Mouse (Mus musculus) gastrocnemius, postnatal 36 days (tissue): ENCODE measurements around the gene Tmem234. TPM values are rescaled to one million over a fixed set of nuclear protein-coding genes. Genes with fewer than 3 reads are reported as not detected.
"Not testable (repeated sequence)": the region's sequence is repeated elsewhere in the genome, so short reads cannot be mapped to it uniquely, and the experiment has no call there.

Experiments
- DNase-seq, 2 experiments: peaks; one replicate each; pipeline ENCODE4 v3.0.0; 2022
- intact Hi-C: fragments of 180-260 bp; cut with DNase I; formaldehyde crosslinking; loops from one replicate; pipeline ENCODE4 v1.15.1; 2025
- long read RNA-seq, 2 experiments: library from polyadenylated mRNA; stranded (forward); transcript quantifications; one replicate each; pipeline ENCODE4 v2.0.0; 2021
- total RNA-seq, 2 experiments: library from RNA; stranded (reverse); gene quantifications; 2 replicates each; pipeline ENCODE4 v1.2.3; 2021

Gene Tmem234
- total RNA-seq, result 10 to 100 TPM; 29.3 to 30.0 TPM
- long read RNA-seq, experiment 1, transcript Tmem234-210 (5 exons, 1,519 nt), result minor isoform, 14 of 58 reads
- long read RNA-seq, experiment 1, transcript Tmem234-201 (5 exons, 1,437 nt), result major isoform, 22 of 58 reads
- long read RNA-seq, experiment 1, partial matches to known transcripts, result 5 of 58 reads
- long read RNA-seq, experiment 1, other reads (novel, unspliced or antisense), result 7 of 58 reads
- long read RNA-seq, experiment 2, transcript Tmem234-220 (4 exons, 652 nt), result minor isoform, 5 of 63 reads
- long read RNA-seq, experiment 2, transcript Tmem234-201 (5 exons, 1,437 nt), result minor isoform, 13 of 63 reads
- long read RNA-seq, experiment 2, transcript Tmem234-210 (5 exons, 1,519 nt), result major isoform, 18 of 63 reads
- long read RNA-seq, experiment 2, partial matches to known transcripts, result 3 of 63 reads
- long read RNA-seq, experiment 2, other reads (novel, unspliced or antisense), result 14 of 63 reads

DNA sequence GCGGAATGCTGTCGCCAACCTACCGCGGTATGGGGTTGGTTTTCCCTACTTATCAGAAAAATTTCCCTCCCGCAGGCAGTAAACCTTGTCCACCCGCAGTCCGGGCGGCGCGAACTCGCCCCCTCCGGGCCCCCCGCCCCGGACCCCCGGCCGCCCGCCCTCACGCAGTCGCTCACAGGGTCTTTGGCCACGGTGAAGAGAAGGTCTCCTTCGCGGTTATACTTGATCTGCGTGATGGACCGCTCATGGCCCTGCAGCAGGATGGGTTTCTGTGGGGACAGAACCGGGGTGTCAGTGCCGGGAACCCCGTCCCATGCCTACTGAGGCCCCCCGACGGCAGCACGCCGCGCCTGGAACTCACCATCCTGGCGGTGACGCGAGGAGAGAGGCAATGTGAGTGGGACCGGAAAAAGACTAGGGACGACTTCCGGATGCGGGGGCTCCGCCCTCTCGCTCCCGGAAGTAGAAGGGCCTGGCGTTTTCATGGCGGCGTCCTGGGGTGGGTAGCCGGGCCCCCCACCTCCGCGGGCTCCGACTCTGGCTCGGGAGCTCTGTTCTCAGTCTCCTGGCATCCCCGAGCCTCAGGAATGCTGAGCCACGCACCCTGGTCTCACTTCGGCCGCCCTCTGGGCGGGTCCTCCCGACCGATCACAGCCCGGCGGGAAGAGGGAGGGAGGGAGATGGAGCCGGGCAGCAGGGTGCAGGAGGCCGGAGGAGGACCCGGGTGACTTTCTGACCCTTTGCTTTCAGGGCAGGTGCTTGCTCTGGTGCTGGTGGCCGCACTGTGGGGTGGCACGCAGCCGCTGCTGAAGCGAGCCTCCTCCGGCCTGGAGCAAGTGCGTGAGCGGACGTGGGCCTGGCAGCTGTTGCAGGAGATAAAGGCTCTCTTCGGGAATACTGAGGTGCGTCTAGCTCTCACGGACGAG lies at the start of gene Tmem234, which contains the start of gene Eif3i:
Gene Tmem234 (plus strand): TSS at position 436 of the 926 bp plus-strand sequence.
Gene Eif3i (minus strand): TSS at position 416 of the 926 bp plus-strand sequence.
- DNase-seq, result peak; percentile 69 to 75
- intact Hi-C loops, result loop anchor here (5.0 kb wide), 1 partner anchor 58 kb away; the partner anchor contains the start of gene Hdac1

DNA sequence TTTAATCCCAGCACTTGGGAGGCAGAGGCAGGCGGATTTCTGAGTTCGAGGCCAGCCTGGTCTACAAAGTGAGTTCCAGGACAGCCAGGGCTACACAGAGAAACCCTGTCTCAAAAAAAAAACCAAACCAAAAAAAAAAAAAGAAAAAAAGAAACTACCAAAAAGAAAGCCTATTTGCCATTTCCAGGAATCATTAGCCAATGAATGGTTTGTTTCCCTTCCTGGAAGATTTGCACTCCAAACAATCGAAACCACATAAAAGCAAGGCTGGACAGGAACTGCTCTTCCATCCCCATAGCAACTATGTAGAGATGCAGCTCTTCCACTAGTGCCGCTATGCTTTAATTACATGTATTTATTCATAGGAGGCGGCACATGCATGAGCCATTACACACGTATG lies 46.0 kb upstream of the Tmem234 start:
- DNase-seq, intact Hi-C loops: not testable (repeated sequence)

DNA sequence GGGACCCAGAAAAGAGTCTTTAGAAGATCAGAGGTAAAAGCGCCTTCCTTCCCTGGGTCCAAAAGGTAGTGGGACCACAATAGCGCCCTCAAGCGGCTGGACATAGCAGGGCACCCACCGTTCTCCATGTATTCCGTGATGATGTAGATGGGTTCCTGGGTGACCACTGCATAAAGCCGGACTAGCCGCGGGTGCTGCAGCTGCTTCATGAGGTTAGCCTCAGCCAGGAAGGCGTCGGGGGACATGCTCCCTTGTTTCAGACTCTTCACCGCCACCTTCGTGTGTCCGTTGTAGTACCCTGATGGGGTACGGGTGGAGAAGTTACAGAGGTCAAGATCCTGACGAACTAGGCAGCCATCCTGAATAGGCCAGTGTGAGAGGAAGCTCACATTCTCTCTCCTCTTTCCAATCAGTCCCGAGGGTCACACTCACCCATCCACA lies 45.0 kb upstream of the Tmem234 start:
- intact Hi-C loops, result no loop called here
- DNase-seq, result peak in 1 of 2 experiments; percentile 21

DNA sequence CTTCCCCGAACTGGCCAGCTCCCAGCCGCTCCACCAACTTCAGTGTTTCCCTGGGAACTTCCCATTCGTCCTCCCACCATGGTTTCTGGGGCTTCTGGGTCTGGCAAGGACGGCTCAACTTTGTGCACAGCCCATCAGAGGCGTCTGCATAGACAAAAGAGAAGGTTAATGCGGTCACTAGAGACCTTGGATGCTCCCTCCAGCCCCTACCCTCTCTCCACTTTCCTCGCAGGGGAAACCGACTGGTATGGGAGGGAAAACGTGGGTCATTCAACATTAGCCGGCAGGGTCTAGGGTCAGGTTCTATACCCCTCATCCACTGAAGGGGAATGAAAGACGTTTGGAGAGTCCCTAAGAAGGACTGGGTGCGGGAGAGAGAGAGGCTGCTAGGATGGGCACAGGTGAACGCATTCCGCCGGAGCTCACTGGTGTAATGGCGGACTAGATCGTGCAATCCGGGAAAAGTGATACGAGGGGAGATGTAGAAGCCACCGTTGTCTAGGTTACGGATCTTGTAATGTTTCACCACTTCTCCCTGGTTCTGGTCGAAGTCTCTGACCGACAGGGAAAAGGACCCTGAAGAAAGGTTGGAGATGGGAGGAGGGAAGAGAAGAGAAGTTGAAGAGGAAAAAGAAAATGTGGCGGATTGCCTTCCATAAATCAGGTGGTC lies 44.5 kb upstream of the Tmem234 start:
- intact Hi-C loops, result no loop called here
- DNase-seq, result no peak

DNA sequence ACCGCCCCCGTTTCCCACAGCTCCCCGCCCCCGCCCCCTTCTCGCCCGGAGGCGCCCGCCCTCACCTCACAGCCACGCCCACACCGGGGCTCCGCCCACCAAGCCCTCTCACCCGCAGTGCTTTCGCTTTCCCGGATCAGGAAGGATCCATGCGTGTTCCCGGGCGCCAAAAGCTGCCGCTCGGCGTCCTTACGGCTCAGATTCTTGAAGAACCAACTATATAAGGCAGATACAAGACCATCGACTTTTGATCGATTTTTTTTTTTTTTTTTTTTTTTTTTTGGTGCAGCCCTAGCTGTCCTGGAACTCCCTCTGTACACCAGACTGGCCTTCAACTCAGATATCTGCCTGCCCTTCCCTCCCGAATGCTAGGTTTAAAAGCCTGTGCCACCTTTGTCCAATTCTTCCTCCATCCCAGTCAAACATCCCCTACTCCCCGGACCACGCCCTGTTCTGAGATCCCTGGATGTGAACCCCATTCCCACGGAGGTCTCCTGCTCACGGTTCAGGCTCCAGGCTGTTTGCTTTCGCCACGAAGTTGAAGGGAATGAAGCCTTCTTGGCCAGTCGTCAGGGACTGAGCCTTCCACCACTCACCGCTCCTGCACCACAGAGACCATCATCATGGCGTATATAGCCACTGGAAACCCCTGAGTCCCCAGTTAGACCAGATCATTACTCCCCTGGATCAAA lies 43.8 kb upstream of the Tmem234 start:
- intact Hi-C loops, result no loop called here
- peak; percentile 74 to 88 for DNase-seq

DNA sequence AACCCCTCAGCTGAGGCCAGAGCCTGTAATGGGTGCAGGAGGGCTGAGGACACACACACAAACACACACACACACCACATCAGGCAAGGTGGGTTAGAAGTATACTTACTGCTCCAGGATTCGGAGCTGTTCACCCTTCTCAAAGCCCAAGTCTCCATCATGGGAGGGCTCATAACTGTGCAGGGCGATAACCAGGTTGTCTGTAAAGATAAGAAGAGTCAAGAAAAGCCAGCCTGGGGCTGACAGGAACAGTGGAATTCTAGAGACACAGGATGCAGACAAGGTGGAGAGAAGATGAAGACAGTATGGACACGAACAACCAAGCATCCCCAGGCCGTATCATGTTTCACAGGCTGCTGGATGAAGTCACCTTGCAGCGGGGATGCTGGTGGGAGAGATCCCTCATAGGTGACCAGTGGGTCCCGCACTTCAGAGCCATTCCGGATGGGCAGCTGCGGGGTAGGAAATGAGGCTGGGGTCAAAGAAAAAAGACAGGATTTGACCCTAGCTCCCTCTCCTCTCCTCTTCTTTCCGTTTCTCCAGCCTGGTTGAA lies 43.1 kb upstream of the Tmem234 start:
- no peak for DNase-seq
- intact Hi-C loops, result no loop called here

DNA sequence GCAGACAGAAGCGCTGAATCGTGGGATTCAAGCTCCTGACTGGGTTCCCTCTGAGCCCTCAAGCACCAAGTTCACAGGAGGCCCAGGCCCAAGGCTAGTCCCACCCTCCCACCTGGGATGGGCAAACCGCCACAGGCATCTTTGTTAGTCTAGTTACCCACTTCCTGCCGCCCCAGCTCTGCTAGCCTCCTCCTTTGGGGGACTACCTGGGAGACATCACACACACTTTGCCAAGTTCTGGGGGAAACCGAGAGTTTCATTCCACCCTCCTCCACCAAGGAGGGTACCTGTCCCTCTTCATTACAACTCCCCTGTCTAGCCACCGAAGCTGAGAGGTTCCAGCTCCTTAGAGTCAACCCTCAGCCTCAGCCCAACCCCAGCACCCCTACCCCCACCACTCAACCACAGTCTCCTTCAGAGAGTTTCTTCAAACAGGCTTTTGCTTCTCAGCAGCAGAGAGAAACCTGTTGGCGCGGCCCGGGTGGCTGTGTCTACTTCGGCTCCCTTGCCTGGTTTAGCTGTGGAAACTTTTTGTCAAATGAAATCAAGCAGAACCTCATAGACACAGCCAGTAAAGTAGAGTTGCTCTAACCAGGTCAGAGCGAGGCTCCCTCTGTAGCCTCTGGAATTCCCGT lies 42.0 kb upstream of the Tmem234 start:
- DNase-seq, result no peak
- intact Hi-C loops, result no loop called here

DNA sequence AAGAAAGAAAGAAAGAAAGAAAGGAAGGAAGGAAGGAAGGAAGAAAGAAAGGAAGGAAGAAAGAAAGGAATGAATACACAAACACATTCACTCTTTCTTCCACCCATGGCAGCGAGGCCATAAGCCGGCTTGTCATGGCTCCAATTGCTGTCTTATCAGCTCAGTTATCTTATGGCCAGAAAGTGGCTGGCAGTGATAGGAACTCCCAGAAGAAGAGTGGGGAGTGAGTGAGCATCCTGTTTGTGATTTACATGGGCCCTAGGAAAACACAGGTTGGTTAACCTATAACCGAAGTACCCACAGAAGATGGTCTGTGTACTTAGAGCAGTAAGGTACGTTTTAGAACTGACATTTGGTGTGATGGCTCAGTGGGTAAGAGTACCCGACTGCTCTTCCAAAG lies 39.3 kb upstream of the Tmem234 start:
- intact Hi-C loops, result no loop called here
- DNase-seq, result no peak

DNA sequence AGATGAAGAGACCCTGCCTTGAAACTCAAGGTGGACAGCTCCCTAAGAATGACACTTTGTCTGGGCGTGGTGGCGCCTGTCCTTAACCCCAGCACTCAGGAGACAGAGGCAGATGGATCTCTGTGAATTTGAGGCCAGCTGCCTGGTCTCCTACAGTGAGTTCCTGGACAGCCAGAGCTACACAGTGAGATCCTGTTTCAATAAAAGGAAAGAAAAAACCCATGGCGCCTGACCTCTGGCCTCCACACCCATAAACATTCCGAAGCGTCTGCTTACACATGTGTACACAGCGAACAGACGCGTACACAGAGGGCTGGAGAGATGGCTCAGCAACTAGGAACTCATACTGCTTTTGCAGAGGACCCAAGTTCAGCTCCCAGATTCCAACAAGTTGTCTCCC lies 36.8 kb upstream of the Tmem234 start:
- intact Hi-C loops, result no loop called here
- no peak for DNase-seq

DNA sequence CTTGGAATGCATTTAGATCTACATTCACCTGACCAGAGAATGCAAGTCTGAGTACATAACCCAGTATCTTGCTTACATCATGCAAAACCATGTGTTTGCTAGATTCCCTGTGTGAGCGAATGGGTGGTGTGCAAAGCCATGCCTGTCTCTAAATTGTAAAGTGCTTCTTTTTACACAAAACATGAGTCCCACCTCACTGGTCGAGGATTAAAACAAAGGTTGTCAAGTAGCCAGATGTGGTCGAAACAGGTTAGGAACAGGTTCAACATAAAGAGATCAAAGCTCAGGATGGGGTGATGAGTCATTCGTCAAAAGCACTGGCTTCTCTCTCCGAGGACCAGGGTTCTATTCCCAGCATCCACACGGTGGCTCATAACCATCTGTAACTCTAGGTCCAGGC lies 35.3 kb upstream of the Tmem234 start:
- intact Hi-C loops, result no loop called here
- no peak for DNase-seq

DNA sequence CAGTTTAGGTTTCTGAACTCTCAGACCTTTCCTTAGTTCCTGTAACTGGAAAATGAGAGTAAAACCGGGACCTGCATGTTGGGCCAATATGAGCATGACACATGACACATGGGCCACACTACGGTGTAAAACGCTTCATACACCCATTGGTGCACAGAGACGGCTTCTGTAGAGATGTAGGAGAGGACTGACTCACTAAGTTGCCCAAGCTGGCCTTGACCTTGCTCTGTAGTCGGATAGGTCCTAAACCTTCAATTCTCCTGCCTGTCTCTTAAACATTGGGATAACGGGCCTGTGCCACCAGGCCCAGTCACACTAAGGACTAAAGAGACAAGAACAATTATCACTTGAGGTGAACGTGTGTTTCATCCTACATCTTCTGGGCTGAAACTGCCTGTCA lies 32.1 kb upstream of the Tmem234 start:
- intact Hi-C loops, result no loop called here
- no peak for DNase-seq

DNA sequence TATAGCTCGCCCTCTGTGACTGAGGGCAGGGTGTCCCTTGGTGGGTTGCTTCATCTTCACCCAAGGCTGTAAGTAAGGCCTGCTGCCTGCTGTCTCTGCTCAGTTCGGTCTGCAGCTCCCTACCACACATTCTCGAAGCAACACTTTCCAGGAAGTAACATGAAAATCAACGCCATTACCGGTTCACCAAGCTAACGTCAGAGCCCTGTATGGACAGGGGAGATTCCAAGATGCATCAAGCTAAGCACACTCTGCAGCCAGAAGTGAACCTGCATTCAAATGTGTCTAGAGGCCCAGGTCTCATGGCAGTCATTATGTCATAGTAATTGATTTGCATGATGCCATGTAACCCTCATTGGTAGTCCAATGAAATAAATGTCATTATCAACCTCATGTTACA lies 30.4 kb upstream of the Tmem234 start:
- intact Hi-C loops, result no loop called here
- DNase-seq, result no peak

DNA sequence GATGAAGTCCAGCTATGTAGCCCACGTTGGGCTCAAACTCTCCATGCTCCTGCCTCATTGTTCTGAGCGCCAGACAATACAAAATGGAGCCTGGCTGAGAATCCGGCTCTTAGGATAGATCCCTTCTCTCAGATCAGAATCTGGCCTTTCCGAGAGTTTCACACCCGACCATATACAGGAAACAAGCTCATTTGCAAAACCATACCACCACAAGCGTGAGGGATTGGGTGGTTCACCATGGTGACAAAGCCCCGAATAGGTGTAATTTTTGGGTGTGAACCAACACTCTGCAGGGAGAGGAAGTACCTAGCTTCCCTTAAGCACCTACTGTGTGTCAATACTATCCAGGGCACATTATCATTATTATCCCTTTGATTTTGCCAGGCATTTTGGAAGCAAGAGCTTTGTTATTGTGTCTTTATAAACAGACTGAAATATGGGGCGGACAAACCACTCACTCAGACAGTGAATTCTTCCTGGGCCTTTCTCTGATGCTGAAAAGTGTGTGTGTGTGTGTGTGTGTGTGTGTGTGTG lies 28.9 kb upstream of the Tmem234 start:
- intact Hi-C loops, result no loop called here
- DNase-seq, result no peak

DNA sequence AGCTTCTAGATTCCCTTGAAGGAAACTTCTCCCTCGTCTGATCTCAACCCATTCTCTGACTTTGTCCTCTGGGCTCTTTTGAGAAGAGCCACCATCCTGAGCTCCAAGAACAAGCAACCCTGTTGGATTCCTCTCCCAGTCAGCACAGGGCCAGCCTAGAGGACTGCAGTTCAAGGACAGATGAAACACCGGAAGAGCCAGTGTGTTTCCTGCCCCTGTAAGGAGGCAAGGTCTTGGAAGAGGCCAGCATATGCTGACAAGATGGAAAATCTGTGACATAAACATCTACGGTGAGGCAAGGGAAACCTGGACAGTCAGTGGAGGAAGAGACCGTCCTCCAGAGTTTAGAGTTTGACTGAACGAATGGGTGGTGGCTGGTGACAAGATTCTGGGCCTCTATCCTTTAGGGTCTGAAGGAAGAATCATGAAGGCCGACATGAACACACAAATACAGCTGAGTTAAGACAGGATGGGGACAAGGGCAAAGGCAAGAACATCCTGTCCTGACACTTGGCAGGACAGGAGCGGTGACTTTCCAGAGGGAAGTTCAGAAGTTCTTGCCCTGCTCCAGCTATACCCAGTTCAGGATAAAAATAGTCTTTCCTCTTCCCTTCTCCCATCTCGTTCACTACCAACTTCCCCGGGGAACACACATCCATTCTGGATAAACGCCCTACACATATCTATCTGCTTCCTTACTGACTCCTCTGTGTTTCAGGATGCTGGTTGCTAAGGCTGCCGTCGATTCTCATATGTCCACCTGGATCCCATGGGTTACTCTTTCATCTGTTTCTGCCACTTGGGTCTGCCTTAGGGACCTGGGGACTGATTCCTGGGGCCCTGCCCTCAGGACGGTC lies 28.0 kb upstream of the Tmem234 start:
- intact Hi-C loops, result no loop called here
- DNase-seq, result no peak

DNA sequence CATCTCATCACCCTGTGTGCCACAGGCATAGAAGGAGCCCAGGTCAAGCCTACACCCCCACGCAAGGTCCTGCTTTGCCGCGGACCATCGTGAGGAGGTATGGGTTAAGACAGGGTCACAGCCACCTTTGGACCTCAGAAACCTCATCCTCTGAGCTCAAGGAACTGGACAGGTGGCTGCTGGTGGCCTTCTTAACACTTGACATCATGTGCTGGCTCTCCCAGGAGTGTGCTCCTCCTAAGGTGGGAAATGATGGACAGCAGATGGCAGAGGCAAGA lies 27.4 kb upstream of the Tmem234 start:
- DNase-seq, result no peak
- intact Hi-C loops, result no loop called here

DNA sequence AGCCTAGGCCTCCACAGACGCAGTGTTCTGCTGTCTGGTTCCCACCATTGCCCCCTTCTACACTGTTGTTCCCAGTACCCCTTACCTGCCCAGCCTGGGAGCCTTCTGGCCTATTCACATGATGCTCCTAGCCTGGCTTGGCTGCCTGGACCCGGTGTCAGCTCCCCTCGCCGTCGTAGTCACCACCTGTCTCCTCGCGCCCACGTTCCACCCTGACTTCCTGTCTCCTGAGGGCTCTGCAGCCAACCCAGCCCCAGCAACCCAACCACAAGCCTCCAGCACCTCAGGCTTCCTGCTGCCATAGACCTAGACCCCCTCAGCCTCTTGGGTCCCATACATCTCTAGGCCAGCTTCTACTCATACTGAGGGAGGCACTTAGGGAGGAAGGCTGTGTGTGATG lies 27.0 kb upstream of the Tmem234 start, which contains the start of gene Lck:
Gene Lck (minus strand): TSS at position 212 of the 400 bp plus-strand sequence.
- intact Hi-C loops, result no loop called here
- no peak for DNase-seq

DNA sequence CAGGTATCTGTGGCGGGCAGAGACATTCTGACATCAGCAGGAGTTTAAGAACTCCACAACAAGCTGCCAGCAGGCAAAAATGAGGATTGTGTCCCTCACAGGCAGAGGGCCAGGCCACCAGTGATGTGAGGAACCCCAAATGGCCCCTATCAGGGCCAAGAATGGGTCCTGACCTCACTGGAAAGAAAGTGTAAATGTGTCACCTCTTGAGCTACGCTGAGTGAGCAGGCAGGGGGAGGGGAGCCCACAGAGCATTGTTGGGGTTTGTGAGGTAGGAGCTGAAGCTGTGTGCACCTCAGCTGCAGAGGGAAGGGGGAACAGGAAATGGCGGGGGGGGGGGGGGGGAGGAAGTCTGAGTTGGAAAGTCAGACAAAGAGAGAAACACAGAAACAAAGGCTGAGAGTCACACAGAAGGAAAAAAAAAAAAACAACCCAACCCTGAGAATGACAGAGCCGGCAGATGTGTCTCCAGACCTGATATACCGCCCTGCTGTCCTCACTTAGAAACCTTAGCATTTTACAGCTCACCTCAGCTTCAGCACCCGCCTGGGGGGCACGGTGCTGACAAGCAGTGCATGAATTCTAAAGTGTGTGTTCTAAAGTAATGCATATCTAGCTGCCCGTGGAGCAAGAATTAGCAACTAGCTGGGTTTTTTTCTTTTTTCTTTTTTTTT lies 25.2 kb upstream of the Tmem234 start:
- no peak for DNase-seq
- intact Hi-C loops, result no loop called here
